Mouse (Mus musculus) layer of hippocampus, postnatal 10 days (tissue): ENCODE results near the gene Flrt1. TPM values are rescaled to one million over a fixed set of nuclear protein-coding genes. Genes with fewer than 3 reads are reported as not detected.

ENCODE experiments used
- DNase-seq, 2 experiments: peaks; one replicate each; pipeline ENCODE4 v3.0.0; 2021; ENCODE audit warnings: low spot score in 2 of 2
- total RNA-seq, 2 experiments: library from RNA; stranded (reverse); gene quantifications; 2 replicates each; pipeline ENCODE4 v1.2.3; 2021

Gene Flrt1
- total RNA-seq, 2 experiments from 2014 or later: 27.9 to 28.4 TPM

- DNase-seq: no peak
These were observed 27.9 kb upstream of the Flrt1 start for GRCm38 (mm10) chr19:7133436-7133835.

GRCm38 (mm10) chr19:7130317-7130716 lies 24.8 kb upstream of the Flrt1 start:
- DNase-seq: no peak

- no peak for DNase-seq
These were observed 23.3 kb upstream of the Flrt1 start for GRCm38 (mm10) chr19:7128551-7129475.

- no peak for DNase-seq
These were observed 21.4 kb upstream of the Flrt1 start for GRCm38 (mm10) chr19:7126933-7127332.

GRCm38 (mm10) chr19:7126209-7126608 lies 20.7 kb upstream of the Flrt1 start:
- no peak for DNase-seq

- DNase-seq: no peak
These were observed 20.1 kb upstream of the Flrt1 start for GRCm38 (mm10) chr19:7125526-7126156.

- DNase-seq: no peak
These were observed 17.3 kb upstream of the Flrt1 start for GRCm38 (mm10) chr19:7122698-7123306.

- DNase-seq: no peak
These were observed 16.7 kb upstream of the Flrt1 start for GRCm38 (mm10) chr19:7122277-7122676.

- no peak for DNase-seq
These were observed 15.7 kb upstream of the Flrt1 start for GRCm38 (mm10) chr19:7121252-7121651.

- no peak for DNase-seq
These were observed 12.3 kb upstream of the Flrt1 start for GRCm38 (mm10) chr19:7117653-7118307.

GRCm38 (mm10) chr19:7117141-7117540 lies 11.6 kb upstream of the Flrt1 start:
- no peak for DNase-seq

GRCm38 (mm10) chr19:7116038-7116731 lies 10.7 kb upstream of the Flrt1 start:
- no peak for DNase-seq

GRCm38 (mm10) chr19:7113574-7113973 lies 8.0 kb upstream of the Flrt1 start:
- no peak for DNase-seq

- DNase-seq: no peak
These were observed 7.1 kb upstream of the Flrt1 start for GRCm38 (mm10) chr19:7112628-7113027.

GRCm38 (mm10) chr19:7111710-7112109 lies 6.2 kb upstream of the Flrt1 start:
- no peak for DNase-seq

GRCm38 (mm10) chr19:7111309-7111708 lies 5.8 kb upstream of the Flrt1 start:
- no peak for DNase-seq

- DNase-seq: no peak
These were observed 5.3 kb upstream of the Flrt1 start for GRCm38 (mm10) chr19:7110875-7111274.

- no peak for DNase-seq
These were observed 4.6 kb upstream of the Flrt1 start for GRCm38 (mm10) chr19:7110097-7110496.

- DNase-seq: no peak
These were observed 2.8 kb upstream of the Flrt1 start for GRCm38 (mm10) chr19:7108114-7108905.

- DNase-seq: no peak
These were observed 1.6 kb upstream of the Flrt1 start for GRCm38 (mm10) chr19:7107174-7107573.
